Comparison of ENCODE assay signal across 11 mouse cellular contexts in genomic region chr17:11918123-11918801, GRCm38 (mm10).
A peak's percentile ranks its signal among the peaks of the same experiment; 100 is the strongest.
DNase-seq lines count a peak whose midpoint lies in the region; ATAC-seq and TF ChIP-seq lines count a peak whose summit lies in the region.
"Had no signal": no experiment of that assay in that cellular context is flagged by ENCODE, and none has a peak within 500 bp of the region (broad histone marks: within the 10 kb centered on the region; RNA-seq: fewer than 3 reads in every experiment).

No protein-coding gene starts in this region.

- no peak for TF ChIP-seq POLR2A in testis, adult 2 months (IDR thresholded peaks at IDR 0.05; ENCODE audit: control insufficient read depth, low read depth, low read length)

- 0 out of 2 replicates have a peak, but pooled peaks have one; percentile 56 for ATAC-seq in hindbrain, embryonic 12.5 days (ENCODE audit: low FRiP score)

- H3K27me3 ChIP-seq in testis, adult 2 months (ENCODE audit: control insufficient read depth, insufficient read depth, low read length) = no peaks in the 10 kb centered on the region
- H3K27me3 ChIP-seq in hindbrain, embryonic 12.5 days = peaks cover 2% of the 10 kb centered on the region; the same call in 1 of the 2 replicates
- H3K27me3 ChIP-seq: stomach, embryonic 15.5 days had no signal

- intact Hi-C loops in left cerebral cortex, postnatal 4 days (cut with DNase I) = no loop called here

- H3K9ac ChIP-seq in hindbrain, embryonic 12.5 days = no peak overlapping the region
- H3K9ac ChIP-seq: liver, embryonic 15.5 days; stomach, embryonic 15.5 days had no signal

- WGBS in hindbrain, embryonic 12.5 days = 53% methylated on average over 12 of the region's 12 CpGs

- H3K4me3 ChIP-seq in testis, adult 2 months (ENCODE audit: control insufficient read depth, low read depth, low read length) = no peak overlapping the region
- no peak overlapping the region for H3K4me3 ChIP-seq in hindbrain, embryonic 12.5 days
- H3K4me3 ChIP-seq: erythroblast, embryonic 14.5 days; liver, embryonic 15.5 days; stomach, embryonic 15.5 days had no signal

- H3K4me1 ChIP-seq in testis, adult 2 months (ENCODE audit: control insufficient read depth, insufficient read depth, low read length) = no peaks in the 10 kb centered on the region
- peaks cover 9% of the 10 kb centered on the region for H3K4me1 ChIP-seq in hindbrain, embryonic 12.5 days
- H3K4me1 ChIP-seq: liver, embryonic 15.5 days; stomach, embryonic 15.5 days had no signal

- no peaks in the 10 kb centered on the region for H3K9me3 ChIP-seq in hindbrain, embryonic 12.5 days (replicated peaks)
- H3K9me3 ChIP-seq: liver, embryonic 15.5 days; stomach, embryonic 15.5 days had no signal

- peak; percentile 21; the same call in 1 of the 2 replicates for TF ChIP-seq CTCF in testis, adult 2 months (IDR thresholded peaks at IDR 0.05; ENCODE audit: control insufficient read depth, insufficient read depth, insufficient replicate concordance, low read depth, low read length)

- H3K4me2 ChIP-seq in hindbrain, embryonic 12.5 days (replicated peaks) = no peak overlapping the region
- H3K4me2 ChIP-seq: liver, embryonic 15.5 days; stomach, embryonic 15.5 days had no signal

- H3K27ac ChIP-seq in testis, adult 2 months (ENCODE audit: control insufficient read depth, insufficient read depth, low read depth, low read length) = no peak overlapping the region
- peak overlapping the region; percentile 14 for H3K27ac ChIP-seq in hindbrain, embryonic 12.5 days
- H3K27ac ChIP-seq: liver, embryonic 15.5 days; stomach, embryonic 15.5 days had no signal

- H3K36me3 ChIP-seq in testis, adult 2 months (ENCODE audit: control insufficient read depth, insufficient read depth, low read length) = no peaks in the 10 kb centered on the region
- no peaks in the 10 kb centered on the region for H3K36me3 ChIP-seq in hindbrain, embryonic 12.5 days
- H3K36me3 ChIP-seq: liver, embryonic 15.5 days; stomach, embryonic 15.5 days had no signal

- peak; percentile 23 for DNase-seq in adrenal gland, adult 2 months
- no peak for DNase-seq in adrenal gland, adult 8-10 months
- no peak for DNase-seq in testis, postnatal 10 days (ENCODE audit: low spot score)
- DNase-seq in left cerebral cortex, postnatal 4 days = peak; percentile 71
- no peak for DNase-seq in c-Kit-positive CD71-positive TER-119-positive erythroid progenitor cells, embryonic 14.5 days (ENCODE audit: low spot score)
- DNase-seq in gastrocnemius, postnatal 25 days = no peak

Comparison
In these comparisons a context has a peak if more than half of its experiments do, and no peak if none do; other contexts are left out.
1. DNase-seq: peak in adrenal gland, adult 2 months (single experiment) and left cerebral cortex, postnatal 4 days (single experiment); none in adrenal gland, adult 8-10 months (single experiment), testis, postnatal 10 days (single experiment), c-Kit-positive CD71-positive TER-119-positive erythroid progenitor cells, embryonic 14.5 days (single experiment) and gastrocnemius, postnatal 25 days (single experiment).